Mouse (Mus musculus): Measurements from ENCODE around the gene Tmed6. TPM values are rescaled to one million over a fixed set of nuclear protein-coding genes. Genes with fewer than 3 reads are reported as not detected.

The Tmed6 gene
- 55.0 and 65.3 TPM in 2 replicates for polyA plus RNA-seq (2012; rRNA removed)

- peak; percentile 93 for DNase-seq
- Histone ChIP-seq H3K27me3 (replicated peaks; ENCODE audit: control insufficient read depth, insufficient read depth, low read length) (no peaks in the 10 kb centered on the region), H3K4me1 (ENCODE audit: control insufficient read depth, insufficient read depth, low read length) (peaks cover 6% of the 10 kb centered on the region; the same call in 1 of the 2 replicates), H3K36me3 (ENCODE audit: control insufficient read depth, insufficient read depth, low read length) (no peaks in the 10 kb centered on the region), H3K4me3 (ENCODE audit: insufficient read depth, low read depth, low read length) (no peak within 1 kb of the TSS), H3K27ac (ENCODE audit: insufficient read depth, low read depth, low read length) (peak within 1 kb of the TSS; percentile 18)
- WGBS: 42% methylated on average over 17 of the region's 17 CpGs
- TF ChIP-seq POLR2A (IDR thresholded peaks at IDR 0.05; ENCODE audit: low read depth, low read length): no peak
- no peak for TF ChIP-seq CTCF (conservative IDR thresholded peaks at IDR 0.05; ENCODE audit: insufficient read depth, insufficient read length, low read depth, low read length)
Measured at GRCm38 (mm10) chr8:107065511-107066496, at the start of gene Tmed6. Gene Tmed6 (minus strand): TSS chr8:107065644.

GRCm38 (mm10) chr8:107115008-107115320 is 49.5 kb upstream of the Tmed6 start:
- no peak for TF ChIP-seq CTCF (conservative IDR thresholded peaks at IDR 0.05; ENCODE audit: insufficient read depth, insufficient read length, low read depth, low read length)
- TF ChIP-seq POLR2A (IDR thresholded peaks at IDR 0.05; ENCODE audit: low read depth, low read length): no peak
- WGBS: 39% methylated on average over 10 of the region's 10 CpGs
- Histone ChIP-seq H3K27me3 (replicated peaks; ENCODE audit: control insufficient read depth, insufficient read depth, low read length) (no peaks in the 10 kb centered on the region), H3K27ac (ENCODE audit: insufficient read depth, low read depth, low read length) (peak overlapping the region; percentile 82), H3K36me3 (ENCODE audit: control insufficient read depth, insufficient read depth, low read length) (no peaks in the 10 kb centered on the region), H3K4me1 (ENCODE audit: control insufficient read depth, insufficient read depth, low read length) (peaks cover 23% of the 10 kb centered on the region), H3K4me3 (ENCODE audit: insufficient read depth, low read depth, low read length) (peak overlapping the region; percentile 29)
- DNase-seq: no peak

- Histone ChIP-seq H3K4me3 (ENCODE audit: insufficient read depth, low read depth, low read length) (peak overlapping the region; percentile 29), H3K27ac (ENCODE audit: insufficient read depth, low read depth, low read length) (peak overlapping the region; percentile 82), H3K4me1 (ENCODE audit: control insufficient read depth, insufficient read depth, low read length) (peaks cover 19% of the 10 kb centered on the region), H3K27me3 (replicated peaks; ENCODE audit: control insufficient read depth, insufficient read depth, low read length) (no peaks in the 10 kb centered on the region), H3K36me3 (ENCODE audit: control insufficient read depth, insufficient read depth, low read length) (no peaks in the 10 kb centered on the region)
- DNase-seq: peak; percentile 59
- WGBS: 33% methylated on average over 19 of the region's 19 CpGs
- no peak for TF ChIP-seq POLR2A (IDR thresholded peaks at IDR 0.05; ENCODE audit: low read depth, low read length)
Measured at GRCm38 (mm10) chr8:107114150-107115007, 48.9 kb upstream of the Tmed6 start.

- Histone ChIP-seq H3K27me3 (replicated peaks; ENCODE audit: control insufficient read depth, insufficient read depth, low read length) (no peaks in the 10 kb centered on the region), H3K27ac (ENCODE audit: insufficient read depth, low read depth, low read length) (no peak overlapping the region), H3K4me1 (ENCODE audit: control insufficient read depth, insufficient read depth, low read length) (peaks cover 7% of the 10 kb centered on the region), H3K36me3 (ENCODE audit: control insufficient read depth, insufficient read depth, low read length) (no peaks in the 10 kb centered on the region), H3K4me3 (ENCODE audit: insufficient read depth, low read depth, low read length) (no peak overlapping the region)
- DNase-seq: peak; percentile 38
- TF ChIP-seq CTCF (conservative IDR thresholded peaks at IDR 0.05; ENCODE audit: insufficient read depth, insufficient read length, low read depth, low read length): no peak
- WGBS: 65% methylated on average over 4 of the region's 4 CpGs
Measured at GRCm38 (mm10) chr8:107113209-107113608, 47.8 kb upstream of the Tmed6 start.

- peak; percentile 56 for DNase-seq
- Histone ChIP-seq H3K27me3 (replicated peaks; ENCODE audit: control insufficient read depth, insufficient read depth, low read length) (no peaks in the 10 kb centered on the region), H3K36me3 (ENCODE audit: control insufficient read depth, insufficient read depth, low read length) (no peaks in the 10 kb centered on the region), H3K4me3 (ENCODE audit: insufficient read depth, low read depth, low read length) (no peak overlapping the region), H3K4me1 (ENCODE audit: control insufficient read depth, insufficient read depth, low read length) (peaks cover 2% of the 10 kb centered on the region), H3K27ac (ENCODE audit: insufficient read depth, low read depth, low read length) (no peak overlapping the region)
- TF ChIP-seq POLR2A (IDR thresholded peaks at IDR 0.05; ENCODE audit: low read depth, low read length): no peak
- no peak for TF ChIP-seq CTCF (conservative IDR thresholded peaks at IDR 0.05; ENCODE audit: insufficient read depth, insufficient read length, low read depth, low read length)
- 83% methylated on average over 10 of the region's 11 CpGs for WGBS
Measured at GRCm38 (mm10) chr8:107111340-107112105, 46.1 kb upstream of the Tmed6 start.

- Histone ChIP-seq H3K4me1 (ENCODE audit: control insufficient read depth, insufficient read depth, low read length) (no peaks in the 10 kb centered on the region; the same call in 1 of the 2 replicates), H3K36me3 (ENCODE audit: control insufficient read depth, insufficient read depth, low read length) (no peaks in the 10 kb centered on the region), H3K27me3 (replicated peaks; ENCODE audit: control insufficient read depth, insufficient read depth, low read length) (no peaks in the 10 kb centered on the region), H3K27ac (ENCODE audit: insufficient read depth, low read depth, low read length) (no peak overlapping the region), H3K4me3 (ENCODE audit: insufficient read depth, low read depth, low read length) (no peak overlapping the region)
- DNase-seq: no peak
- 74% methylated on average over 9 of the region's 9 CpGs for WGBS
- TF ChIP-seq CTCF (conservative IDR thresholded peaks at IDR 0.05; ENCODE audit: insufficient read depth, insufficient read length, low read depth, low read length) (no peak), POLR2A (IDR thresholded peaks at IDR 0.05; ENCODE audit: low read depth, low read length) (no peak)
Measured at GRCm38 (mm10) chr8:107110629-107111330, 45.3 kb upstream of the Tmed6 start.
